Mouse (Mus musculus) kidney, adult 8-10 months (tissue): ENCODE data around the gene Pfkfb3.

Source experiments
- DNase-seq, 2 experiments: peaks; one replicate each; pipeline ENCODE4 v3.0.0; 2022

Gene Pfkfb3

GRCm38 (mm10) chr2:11553471-11554400 lies at the start of gene Pfkfb3:
Gene Pfkfb3 (minus strand): TSS chr2:11554077.
- peak; percentile 61 to 67 for DNase-seq

DNA sequence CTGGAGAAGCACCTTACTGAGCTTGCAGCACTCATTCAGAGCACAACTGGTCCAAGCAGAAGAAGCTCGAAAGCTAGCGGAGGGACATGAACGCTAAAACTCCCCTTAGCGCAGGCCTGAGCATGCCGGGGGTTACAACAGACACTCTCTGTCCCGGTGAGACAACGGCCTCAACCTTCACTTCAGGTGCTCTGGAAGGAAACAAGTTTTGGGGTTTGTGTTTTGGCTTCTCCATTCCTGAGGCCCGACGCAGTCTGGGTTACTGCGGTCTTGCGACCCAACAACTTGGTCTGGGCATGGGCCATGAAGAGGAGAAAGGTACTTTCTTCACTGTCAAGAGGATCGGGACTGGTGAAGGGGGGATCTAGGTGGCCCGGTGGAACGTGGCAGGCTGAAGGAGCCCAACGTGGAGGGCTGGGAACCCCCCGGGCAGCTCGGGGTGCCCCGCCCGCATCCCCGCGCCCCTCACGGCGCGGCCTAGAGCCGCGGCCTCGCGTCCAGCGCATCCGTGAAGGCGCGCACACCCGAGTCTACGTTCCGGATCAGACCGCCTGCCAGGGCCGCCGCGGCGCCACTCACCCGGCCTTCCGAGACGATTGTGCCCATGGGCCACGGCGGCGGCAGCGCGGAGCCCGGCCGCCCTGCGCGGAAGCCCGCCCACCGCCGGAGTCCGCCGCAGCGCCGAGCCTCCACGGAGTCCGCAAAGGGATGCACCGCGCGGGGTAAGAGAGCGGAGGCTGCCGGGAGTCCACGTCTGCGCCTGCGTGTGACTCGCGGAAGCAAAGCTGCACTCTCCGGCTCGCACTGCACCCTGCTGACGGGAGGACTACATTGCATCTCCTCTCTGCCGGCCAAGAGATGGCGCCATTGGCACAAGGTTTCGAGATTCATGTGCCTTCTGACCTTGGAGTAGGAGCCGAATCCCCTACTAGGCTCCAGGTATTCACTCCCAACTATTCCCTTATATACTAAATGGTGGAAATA lies 48.9 kb upstream of the Pfkfb3 start:
- DNase-seq, result peak; percentile 93 to 97

GRCm38 (mm10) chr2:11601795-11602194 lies 47.9 kb upstream of the Pfkfb3 start:
- DNase-seq, result no peak

- DNase-seq, result peak; percentile 23 to 47
These were observed 44.0 kb upstream of the Pfkfb3 start for GRCm38 (mm10) chr2:11597906-11598305.

DNA sequence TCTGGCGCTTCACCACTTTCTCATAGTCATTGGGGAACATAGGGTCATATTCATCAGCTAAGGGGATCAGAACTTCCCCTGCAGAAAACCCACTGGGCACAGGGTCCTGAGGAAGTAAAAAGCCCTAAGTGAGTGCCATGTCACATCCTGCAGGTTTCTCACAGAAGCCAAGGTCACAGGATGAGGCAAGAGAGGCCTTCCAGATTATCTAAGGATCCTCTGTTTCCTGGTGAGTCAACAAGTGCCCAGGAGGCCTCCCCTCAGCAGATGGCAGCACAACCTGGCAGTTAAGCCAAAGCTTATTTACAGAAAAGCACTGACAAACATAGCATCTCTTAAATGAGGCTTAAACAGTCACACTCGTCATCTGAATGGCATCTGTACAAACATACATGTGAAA lies 42.8 kb upstream of the Pfkfb3 start:
- DNase-seq, result no peak

DNA sequence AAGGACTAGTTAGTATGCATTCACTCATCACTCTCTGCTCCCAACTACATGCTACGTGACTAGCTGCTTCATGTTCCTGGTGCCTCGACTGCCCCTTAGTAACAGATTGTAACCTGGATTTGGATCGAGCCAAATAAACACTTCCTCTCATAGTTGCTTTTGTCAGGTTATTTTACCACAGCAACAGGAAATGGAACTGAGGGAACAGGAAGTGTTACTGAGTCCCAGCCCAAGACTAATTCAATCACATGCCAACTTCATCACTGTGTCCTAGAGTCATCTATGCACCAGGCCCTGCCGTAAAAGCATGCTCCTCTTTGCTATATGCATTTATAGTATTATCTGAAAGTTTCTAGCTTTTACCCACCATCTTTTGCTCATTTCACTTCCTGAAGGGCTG lies 34.1 kb upstream of the Pfkfb3 start:
- no peak for DNase-seq

- DNase-seq, result no peak
These were observed 25.5 kb upstream of the Pfkfb3 start for GRCm38 (mm10) chr2:11579399-11579798.

GRCm38 (mm10) chr2:11578187-11578586 lies 24.3 kb upstream of the Pfkfb3 start:
- DNase-seq, result no peak

DNA sequence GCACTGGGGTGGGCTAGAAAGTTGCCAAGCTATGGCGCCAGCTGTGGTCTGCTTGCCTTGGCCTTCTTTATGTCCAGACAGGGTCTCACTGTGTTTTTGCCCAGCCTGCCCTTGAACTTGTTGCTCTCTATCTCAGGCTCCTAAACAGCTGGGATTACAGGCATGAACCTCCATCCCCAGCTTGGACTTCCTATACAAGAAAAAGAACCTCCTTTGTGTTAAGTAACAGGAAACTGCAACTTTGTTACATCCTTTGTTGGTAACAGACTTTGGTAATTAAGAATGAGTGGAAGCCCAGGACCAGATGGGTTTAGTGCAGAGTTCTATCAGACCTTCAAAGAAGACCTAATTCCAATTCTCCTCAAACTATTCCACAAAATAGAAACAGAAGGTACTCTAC lies 19.8 kb upstream of the Pfkfb3 start:
- no peak for DNase-seq

DNA sequence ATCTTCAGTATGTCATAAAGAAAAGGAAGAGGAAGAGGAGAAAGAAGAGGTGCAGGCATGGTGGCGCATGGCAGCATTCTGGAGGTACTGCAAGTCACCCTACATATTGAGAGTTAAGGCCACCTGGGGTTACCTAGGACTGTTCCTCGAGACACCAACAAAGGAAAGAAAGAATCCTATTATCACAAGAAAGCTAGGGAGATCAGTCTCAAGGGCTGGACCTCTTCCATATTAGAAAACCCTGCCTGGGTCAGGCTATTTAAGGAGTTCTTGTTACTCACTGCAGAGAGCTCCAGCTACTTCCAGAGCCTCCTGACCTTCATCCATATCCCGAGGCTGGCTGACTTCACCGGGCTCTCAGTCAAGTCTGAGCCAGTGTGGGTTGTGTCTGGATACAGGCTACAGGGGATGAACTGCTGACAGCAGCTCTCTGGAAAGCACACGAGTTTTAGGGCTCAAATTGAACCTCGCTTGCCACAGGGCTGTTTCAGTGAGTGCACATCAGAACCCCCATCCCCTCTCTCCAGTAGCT lies 17.2 kb upstream of the Pfkfb3 start:
- DNase-seq, result no peak

DNA sequence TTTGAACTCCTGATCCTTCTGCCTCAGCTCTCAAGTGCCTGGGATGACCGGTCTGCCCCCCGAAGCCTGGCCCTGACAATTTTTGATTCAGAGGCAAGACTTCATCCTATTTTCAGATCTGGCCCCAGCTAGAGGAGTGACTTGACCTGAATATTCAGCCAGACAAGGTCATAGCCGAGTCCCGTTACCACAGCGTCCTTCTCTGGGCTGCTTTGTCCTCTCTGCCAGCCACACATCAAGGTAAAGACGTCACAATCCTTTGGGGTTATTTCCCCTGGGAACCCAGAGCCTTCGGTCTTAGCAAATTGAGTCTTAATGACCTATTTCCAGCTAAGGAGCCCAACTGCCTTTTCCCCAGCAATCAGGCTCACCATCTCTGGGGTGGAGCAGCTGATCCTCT lies 14.6 kb upstream of the Pfkfb3 start:
- DNase-seq, result no peak

GRCm38 (mm10) chr2:11567781-11568362 lies 14.0 kb upstream of the Pfkfb3 start:
- peak; percentile 12 to 65 for DNase-seq

DNA sequence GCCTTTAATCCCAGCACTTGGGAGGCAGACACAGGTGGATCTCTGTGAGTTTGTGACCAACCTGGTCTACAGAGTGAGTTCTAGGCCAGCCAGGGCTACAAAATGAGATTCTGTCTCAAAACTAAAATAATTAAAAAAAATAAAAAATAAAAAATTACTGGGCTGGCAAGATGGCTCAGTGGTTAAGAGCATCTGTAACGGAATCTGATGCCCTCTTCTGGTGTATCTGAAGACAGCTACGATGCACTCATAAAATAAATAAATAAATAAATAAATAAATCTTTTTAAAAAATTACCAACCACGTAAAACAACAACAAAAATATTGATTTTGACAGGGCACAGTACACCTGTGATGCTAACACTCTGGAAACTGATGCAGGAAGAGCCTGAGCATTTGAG lies 13.0 kb upstream of the Pfkfb3 start:
- no peak for DNase-seq

GRCm38 (mm10) chr2:11566241-11566640 lies 12.4 kb upstream of the Pfkfb3 start:
- DNase-seq, result no peak

GRCm38 (mm10) chr2:11564768-11565167 lies 10.9 kb upstream of the Pfkfb3 start:
- no peak for DNase-seq

- no peak for DNase-seq
These were observed 9.4 kb upstream of the Pfkfb3 start for GRCm38 (mm10) chr2:11563256-11563655.

- DNase-seq, result no peak
These were observed 4.8 kb upstream of the Pfkfb3 start for GRCm38 (mm10) chr2:11558654-11559053.

DNA sequence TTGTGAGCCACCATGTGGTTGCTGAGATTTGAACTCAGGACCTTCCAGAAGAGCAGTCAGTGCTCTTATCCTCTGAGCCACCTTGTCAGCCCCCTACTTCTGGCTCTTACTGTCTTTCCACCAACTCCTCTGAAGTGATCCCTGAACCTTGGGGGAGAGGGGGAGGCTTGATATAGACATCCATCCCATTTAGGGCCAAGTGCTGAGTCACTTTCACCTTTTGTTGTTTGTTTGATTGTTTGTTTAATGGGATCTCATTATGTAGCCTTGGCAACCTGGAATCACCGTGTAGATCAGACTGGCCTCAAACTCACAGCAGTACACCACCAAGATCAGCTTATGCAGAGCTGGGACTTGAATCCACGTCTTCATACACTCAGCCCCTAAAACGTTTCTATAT lies 3.4 kb upstream of the Pfkfb3 start:
- no peak for DNase-seq

- DNase-seq, result no peak
These were observed 1.4 kb upstream of the Pfkfb3 start for GRCm38 (mm10) chr2:11555316-11555715.

DNA sequence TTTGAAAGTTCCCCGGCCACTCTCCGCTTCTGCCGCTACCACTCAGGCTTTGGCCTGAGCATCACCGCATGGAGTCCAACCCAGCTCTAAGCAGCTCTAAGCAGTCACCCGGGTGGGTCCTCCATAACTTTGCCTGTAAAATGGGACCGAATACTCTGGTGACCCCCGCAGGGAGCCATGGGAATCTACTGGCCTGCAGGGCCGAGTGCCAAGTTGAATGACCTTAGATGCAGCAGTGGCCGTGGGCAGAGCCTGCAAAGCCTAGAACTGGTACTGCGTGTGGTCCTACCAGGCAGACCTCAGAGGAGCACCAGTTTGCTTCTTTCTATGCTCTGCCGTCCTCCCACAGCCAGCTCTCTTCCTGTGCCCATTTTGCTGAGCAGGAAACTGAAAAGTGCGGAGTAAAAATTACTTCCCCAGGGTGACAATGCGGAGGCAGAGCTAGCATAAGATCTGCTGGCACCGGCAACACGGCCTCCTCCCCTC lies 868 bp downstream of the Pfkfb3 start:
- peak in 1 of 2 experiments; percentile 53 for DNase-seq

DNA sequence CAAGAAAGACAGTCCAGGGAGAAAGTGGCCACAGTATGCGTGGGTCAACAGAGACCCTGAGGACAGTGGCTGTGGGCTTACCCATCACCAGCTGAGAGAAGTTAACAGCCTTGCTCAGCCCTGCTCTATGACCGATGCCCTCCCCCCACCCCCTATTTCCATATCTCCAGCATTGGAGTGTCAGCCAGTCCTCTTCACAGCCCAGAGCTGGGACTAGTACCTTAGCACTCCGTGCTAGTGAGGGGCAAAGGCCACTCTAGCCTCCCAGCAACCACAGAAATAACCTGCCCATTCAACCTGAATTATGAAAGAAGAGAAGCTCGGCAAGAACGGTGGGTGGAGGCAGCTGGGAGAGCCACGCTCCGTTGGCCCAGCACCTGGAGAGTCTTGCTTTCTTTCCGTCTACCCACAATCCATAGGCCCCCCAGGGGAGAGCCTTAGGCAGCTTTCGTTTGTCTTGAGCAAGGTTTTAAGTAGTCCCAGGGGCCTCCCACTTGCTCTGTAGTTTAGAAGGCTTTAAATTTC lies 1.5 kb downstream of the Pfkfb3 start:
- DNase-seq, result peak; percentile 61 to 68

- no peak for DNase-seq
These were observed 2.2 kb downstream of the Pfkfb3 start for GRCm38 (mm10) chr2:11551726-11552125.
